Mouse (Mus musculus) cortical plate, adult 2 months (tissue): ENCODE measurements around the gene Slc19a1.
A peak's percentile ranks its signal among the peaks of the same experiment; 100 is the strongest.

Source experiments
- CTCF ChIP-seq: fragments of 200-500 bp; IDR thresholded peaks from 2 replicates; pipeline ENCODE4 v1.5.1; 2011; ENCODE audit warnings: mild to moderate bottlenecking, control low read depth, low read length; ENCODE audit not compliant: insufficient read depth; ENCODE audit errors: extremely low read depth
- POLR2A ChIP-seq: fragments of 200-500 bp; IDR thresholded peaks from 2 replicates; pipeline ENCODE4 v1.6.1; 2011; ENCODE audit warnings: mild to moderate bottlenecking, low read length, control low read depth; ENCODE audit not compliant: insufficient read depth; ENCODE audit errors: extremely low read depth

DNA sequence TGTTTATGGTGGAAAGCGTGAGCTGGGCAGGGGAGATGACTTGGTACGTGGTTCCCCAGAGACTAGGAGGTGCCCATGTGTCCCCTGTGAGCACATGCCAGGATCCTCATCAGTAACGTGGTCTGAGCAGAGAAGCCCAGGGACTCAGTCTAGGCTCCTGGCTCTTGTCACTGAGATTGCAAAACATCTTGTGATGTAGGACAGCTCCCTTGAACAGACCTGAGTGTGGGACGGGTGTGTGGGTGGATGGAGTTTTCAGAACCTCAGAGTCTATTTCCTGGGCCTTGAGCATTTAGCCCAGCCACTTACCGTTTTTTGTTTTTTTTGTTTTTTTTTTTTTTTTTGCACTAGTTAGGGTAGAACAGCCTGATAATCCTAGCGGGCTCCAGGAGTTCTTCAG is 3.4 kb downstream of the Slc19a1 start:
- TF ChIP-seq CTCF (no peak), POLR2A (peak; percentile 54; the same call in 1 of the 2 replicates)
